Mouse (Mus musculus) MEL (cell line): Measurements from ENCODE around the gene Rnaseh1.

Experiments
- BHLHE40 ChIP-seq: IDR thresholded peaks from 2 replicates; pipeline ENCODE4 v1.6.1; 2012; ENCODE audit warnings: low read depth, mild to moderate bottlenecking, inconsistent platforms, low read length, improper control_type of control experiment, borderline replicate concordance
- CTCF ChIP-seq, 3 experiments: IDR thresholded peaks in 2 of 3; conservative IDR thresholded peaks in 1 of 3; 2 replicates each; pipeline ENCODE4 v1.5.1; 2011 to 2012; ENCODE audit warnings: low read length in 3 of 3, low read depth in 2 of 3, mild to moderate bottlenecking in 2 of 3, improper control_type of control experiment in 1 of 3, inconsistent platforms in 1 of 3, mixed read lengths in 1 of 3, moderate library complexity in 1 of 3; ENCODE audit not compliant: control insufficient read depth in 1 of 3, insufficient read depth in 1 of 3, poor library complexity in 1 of 3, severe bottlenecking in 1 of 3
- ETS1 ChIP-seq: IDR thresholded peaks from 2 replicates; pipeline ENCODE4 v1.6.1; 2012; ENCODE audit warnings: low read depth, mild to moderate bottlenecking, inconsistent platforms, low read length, improper control_type of control experiment, moderate library complexity
- HCFC1 ChIP-seq: IDR thresholded peaks from 2 replicates; pipeline ENCODE4 v1.6.1; 2012; ENCODE audit warnings: low read depth, mild to moderate bottlenecking, inconsistent platforms, low read length, improper control_type of control experiment, moderate library complexity
- MAZ ChIP-seq: IDR thresholded peaks from 2 replicates; pipeline ENCODE4 v1.6.1; 2012; ENCODE audit warnings: low read depth, mild to moderate bottlenecking, inconsistent platforms, low read length, improper control_type of control experiment
- NELFE ChIP-seq: IDR thresholded peaks from 2 replicates; pipeline ENCODE4 v1.6.1; 2011; ENCODE audit warnings: low read depth, low read length, improper control_type of control experiment
- POLR2AphosphoS5 ChIP-seq: IDR thresholded peaks from 2 replicates; pipeline ENCODE4 v1.6.1; 2012; ENCODE audit warnings: low read depth, borderline replicate concordance, mild to moderate bottlenecking, inconsistent platforms, low read length, moderate library complexity, mixed read lengths
- SIN3A ChIP-seq: IDR thresholded peaks from 2 replicates; pipeline ENCODE4 v1.6.1; 2012; ENCODE audit warnings: low read length, improper control_type of control experiment, inconsistent platforms
- TAL1 ChIP-seq: IDR thresholded peaks from 2 replicates; pipeline ENCODE4 v1.6.1; 2012; ENCODE audit warnings: mild to moderate bottlenecking, inconsistent platforms, low read length, moderate library complexity, mixed read lengths
- ZNF384 ChIP-seq: IDR thresholded peaks from 2 replicates; pipeline ENCODE4 v1.6.1; 2012; ENCODE audit warnings: low read depth, mild to moderate bottlenecking, inconsistent platforms, low read length, improper control_type of control experiment

DNA sequence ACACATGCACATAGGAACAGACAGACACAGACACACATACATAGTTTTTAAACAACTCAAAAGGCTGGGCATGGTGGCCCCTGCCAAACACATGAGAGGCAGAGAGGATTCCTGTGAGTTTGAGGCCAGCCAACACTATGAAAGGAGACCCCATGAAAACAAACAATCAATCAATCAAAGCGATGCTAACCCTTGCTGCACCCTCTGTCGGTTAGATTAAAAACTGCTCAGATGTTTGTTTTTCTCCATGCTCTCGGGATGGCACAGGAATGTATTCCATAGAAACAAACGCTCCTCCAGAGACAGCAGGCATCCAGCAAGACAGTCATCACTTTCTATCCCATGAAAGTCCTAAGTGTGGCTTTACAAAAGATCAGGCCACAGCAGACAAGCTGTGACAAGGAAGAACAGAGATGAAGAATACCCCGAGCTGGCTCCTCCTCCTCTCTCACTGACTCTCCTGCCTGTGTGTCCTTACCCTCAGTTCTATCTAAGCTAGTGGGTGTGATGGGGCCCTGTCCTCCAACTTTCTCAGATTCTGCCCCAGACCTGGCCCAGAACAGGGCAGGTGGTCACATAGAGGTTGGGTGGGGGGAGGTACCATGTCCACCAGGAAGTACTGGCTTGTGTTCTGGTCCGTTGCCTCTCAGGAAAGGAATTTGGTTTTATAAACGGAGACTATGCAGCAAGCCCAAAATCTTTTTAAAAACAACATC lies 27.8 kb upstream of the Rnaseh1 start:
- TF ChIP-seq CTCF (IDR thresholded peaks at IDR 0.05 in 2 of 3, conservative IDR thresholded peaks at IDR 0.05 in 1 of 3; ENCODE audit: control insufficient read depth in 1 of 3, insufficient read depth in 1 of 3, low read depth in 2 of 3, low read length in 3 of 3, poor library complexity in 1 of 3, severe bottlenecking in 1 of 3) = no peak; a peak in 1 of 6 replicates
- no peak for TF ChIP-seq TAL1
- no peak for TF ChIP-seq HCFC1
- no peak for TF ChIP-seq BHLHE40
- TF ChIP-seq ETS1 = no peak
- no peak for TF ChIP-seq NELFE
- no peak for TF ChIP-seq SIN3A
- no peak for TF ChIP-seq MAZ
- TF ChIP-seq ZNF384 = no peak
- no peak for TF ChIP-seq POLR2AphosphoS5
